Mouse (Mus musculus): ENCODE measurements at regions not wholly inside any gene's neighbourhood (a gene's known extent, or its start where the extent isn't known, plus 50 kb on each side); places are given as distances from the start of the nearest gene placed in this dataset.
"Not testable (repeated sequence)": the region's sequence is repeated elsewhere in the genome, so short reads cannot be mapped to it uniquely, and the experiment has no call there.

GRCm38 (mm10) chr17:29430401-29430800 lies 60.2 kb upstream of the Pim1 start:
- ATAC-seq (replicated peaks; ENCODE audit: low FRiP score, poor library complexity, severe bottlenecking) = no peak

DNA sequence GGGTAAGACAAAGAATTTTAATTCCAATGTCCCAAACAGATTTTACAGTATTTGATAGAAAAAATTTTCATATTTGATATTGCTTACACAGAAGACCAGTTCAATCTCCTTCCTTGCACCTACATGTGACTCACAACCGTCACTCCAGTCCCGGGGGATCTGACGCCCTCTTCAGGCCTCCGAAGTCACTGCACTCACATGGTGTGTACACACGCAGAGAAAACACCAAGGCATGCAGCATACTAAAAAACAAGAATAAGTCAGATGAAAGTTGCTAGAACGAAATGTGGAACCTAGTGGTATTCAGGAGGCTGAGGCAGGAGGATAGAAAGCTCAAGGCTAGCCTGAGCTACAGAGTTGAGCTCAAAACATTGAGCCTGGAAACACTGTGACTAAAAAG lies 59.7 kb upstream of the Pim1 start:
- no peak for ATAC-seq (replicated peaks; ENCODE audit: low FRiP score, poor library complexity, severe bottlenecking)

DNA sequence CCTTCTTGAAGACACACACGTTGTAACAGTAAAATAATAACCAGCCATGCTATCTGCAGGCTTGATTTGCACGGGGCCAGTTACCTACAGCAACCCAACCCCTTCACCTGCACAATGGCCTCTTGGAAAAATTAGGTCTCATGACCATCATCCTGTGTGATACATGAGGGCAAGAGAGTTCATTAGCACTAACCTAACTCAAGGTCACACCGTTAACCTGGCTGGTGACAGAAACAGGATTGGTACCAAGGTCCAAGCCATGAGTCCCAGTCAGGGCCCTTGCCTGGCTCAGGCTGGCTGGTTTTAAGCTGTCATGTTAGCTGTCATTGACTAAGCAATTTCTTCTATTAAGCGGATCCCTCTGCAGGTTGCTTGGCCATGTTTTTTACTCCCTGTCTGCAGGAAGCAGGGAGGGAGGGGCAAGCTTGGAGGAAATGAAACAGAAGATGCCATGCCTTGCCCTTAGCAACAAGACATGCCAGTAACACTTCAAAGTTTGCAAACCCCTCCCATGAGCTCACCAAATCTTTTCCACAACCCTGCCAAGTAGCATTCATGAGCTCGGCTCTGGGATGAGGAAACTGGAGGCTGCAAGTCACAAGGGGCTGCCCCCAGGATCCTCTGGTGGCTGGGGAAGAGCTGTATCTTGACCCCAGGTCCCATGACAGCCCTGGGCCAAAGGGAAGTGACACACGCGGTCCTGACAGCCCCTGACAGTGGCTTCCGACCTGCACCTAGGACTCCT lies 58.8 kb upstream of the Pim1 start:
- no peak for ATAC-seq (replicated peaks; ENCODE audit: low FRiP score, poor library complexity, severe bottlenecking)

DNA sequence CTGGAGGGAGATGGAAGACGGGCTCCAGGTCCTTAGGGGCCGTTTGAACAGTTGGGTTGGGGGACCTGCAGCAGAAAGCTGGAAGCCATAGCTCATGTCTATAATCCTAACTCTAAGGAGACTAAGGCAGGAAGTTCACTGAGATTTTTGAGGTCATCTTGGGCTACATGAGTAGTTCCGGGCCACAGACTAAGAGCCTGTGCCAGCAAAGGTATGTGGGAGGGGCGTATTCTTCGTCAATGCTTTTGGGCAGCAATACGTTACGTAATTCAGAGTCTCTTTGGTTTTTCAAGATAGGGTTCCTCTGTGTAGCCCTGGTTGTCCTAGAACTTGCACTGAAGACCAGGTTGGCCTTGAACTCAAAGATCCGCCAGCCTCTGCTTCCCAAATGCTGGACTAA lies 57.9 kb upstream of the Pim1 start:
- no peak for ATAC-seq (replicated peaks; ENCODE audit: low FRiP score, poor library complexity, severe bottlenecking)

GRCm38 (mm10) chr17:29433370-29433769 lies 57.2 kb upstream of the Pim1 start:
- peak; percentile 64 for ATAC-seq (replicated peaks; ENCODE audit: low FRiP score, poor library complexity, severe bottlenecking)

GRCm38 (mm10) chr17:29434074-29434944 lies 56.2 kb upstream of the Pim1 start:
- ATAC-seq (replicated peaks; ENCODE audit: low FRiP score, poor library complexity, severe bottlenecking) = no peak

DNA sequence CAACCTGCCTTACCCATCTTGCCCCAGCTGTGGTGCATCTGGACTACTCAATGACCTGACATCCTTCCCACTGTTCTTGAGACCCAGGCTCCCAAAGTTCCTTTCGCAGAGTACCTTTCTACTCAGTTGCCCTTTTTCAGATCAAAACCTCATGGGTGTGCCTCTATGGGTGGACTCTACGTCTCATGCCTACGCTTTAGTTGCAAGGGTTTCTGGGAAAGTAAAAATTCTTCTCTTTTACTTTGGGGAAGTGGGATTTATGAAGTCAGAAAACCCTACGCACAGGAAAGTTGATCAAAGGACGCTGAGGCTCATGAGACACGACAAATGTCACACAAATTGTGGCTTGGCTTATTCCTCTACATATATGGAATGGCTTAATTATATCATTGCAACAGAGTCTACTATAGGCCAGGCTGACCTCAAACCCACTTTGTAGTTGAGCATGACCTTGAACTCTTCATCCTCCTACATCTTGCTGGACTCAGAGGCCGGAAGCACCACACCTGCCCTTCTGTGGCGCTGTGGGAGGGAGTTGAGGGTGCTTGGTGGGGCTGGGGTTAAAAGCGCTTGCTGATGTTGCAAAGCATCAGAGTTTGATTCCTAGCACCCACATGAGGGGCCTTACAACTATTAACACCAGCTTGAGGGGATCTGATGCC lies 55.1 kb upstream of the Pim1 start:
- ATAC-seq (replicated peaks; ENCODE audit: low FRiP score, poor library complexity, severe bottlenecking) = no peak

- ATAC-seq (replicated peaks; ENCODE audit: low FRiP score, poor library complexity, severe bottlenecking) = not testable (repeated sequence)
Measured at GRCm38 (mm10) chr17:29436484-29436870, 54.1 kb upstream of the Pim1 start.

GRCm38 (mm10) chr17:29436871-29437534 lies 53.5 kb upstream of the Pim1 start:
- ATAC-seq (replicated peaks; ENCODE audit: low FRiP score, poor library complexity, severe bottlenecking) = peak; percentile 63

DNA sequence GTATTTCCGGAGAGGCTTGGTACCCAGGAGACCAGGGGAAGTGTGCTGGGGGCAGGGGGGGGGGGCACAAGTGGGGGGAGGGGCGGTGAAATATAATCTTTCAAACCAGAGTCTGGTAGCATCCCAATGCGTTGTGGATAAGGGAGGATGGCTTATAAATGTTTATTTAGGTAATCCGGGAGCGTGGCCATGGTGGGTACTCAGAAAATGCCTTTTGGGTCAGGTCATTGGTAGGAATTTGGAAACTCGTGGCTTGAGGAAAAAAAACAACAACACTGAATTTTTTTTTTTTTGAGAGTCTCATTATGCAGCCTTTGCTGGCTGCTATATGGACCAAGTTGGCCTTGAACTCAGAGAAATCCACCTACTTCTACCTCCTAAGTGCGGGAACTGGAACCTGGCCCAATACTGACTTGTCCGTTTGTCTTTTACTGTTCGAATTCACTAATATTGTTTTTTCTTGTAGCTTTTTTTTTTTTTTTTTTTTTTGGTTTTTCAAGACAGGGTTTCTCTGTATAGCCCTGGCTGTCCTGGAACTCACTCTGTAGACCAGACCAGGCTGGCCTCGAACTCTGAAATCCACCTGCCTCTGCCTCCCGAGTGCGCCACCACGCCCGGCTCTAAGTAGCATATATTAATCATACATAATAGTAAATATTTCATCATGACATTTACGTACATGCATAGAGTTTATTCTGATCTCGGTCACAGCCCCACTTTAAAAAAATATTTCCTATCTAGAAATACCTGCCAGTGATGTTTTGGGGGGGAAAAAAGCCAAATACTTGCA lies 52.8 kb upstream of the Pim1 start:
- no peak for ATAC-seq (replicated peaks; ENCODE audit: low FRiP score, poor library complexity, severe bottlenecking)

GRCm38 (mm10) chr17:29438347-29439235 lies 52.0 kb upstream of the Pim1 start:
- ATAC-seq (replicated peaks; ENCODE audit: low FRiP score, poor library complexity, severe bottlenecking) = peak; percentile 83

GRCm38 (mm10) chr17:29439992-29440391 lies 50.6 kb upstream of the Pim1 start:
- ATAC-seq (replicated peaks; ENCODE audit: low FRiP score, poor library complexity, severe bottlenecking) = peak; percentile 48

GRCm38 (mm10) chr17:29440490-29440889 lies 50.1 kb upstream of the Pim1 start:
- ATAC-seq (replicated peaks; ENCODE audit: low FRiP score, poor library complexity, severe bottlenecking) = no peak
